Mouse (Mus musculus): ENCODE measurements at regions not wholly inside any gene's neighbourhood (a gene's known extent, or its start where the extent isn't known, plus 50 kb on each side); places are given as distances from the start of the nearest gene placed in this dataset.

DNA sequence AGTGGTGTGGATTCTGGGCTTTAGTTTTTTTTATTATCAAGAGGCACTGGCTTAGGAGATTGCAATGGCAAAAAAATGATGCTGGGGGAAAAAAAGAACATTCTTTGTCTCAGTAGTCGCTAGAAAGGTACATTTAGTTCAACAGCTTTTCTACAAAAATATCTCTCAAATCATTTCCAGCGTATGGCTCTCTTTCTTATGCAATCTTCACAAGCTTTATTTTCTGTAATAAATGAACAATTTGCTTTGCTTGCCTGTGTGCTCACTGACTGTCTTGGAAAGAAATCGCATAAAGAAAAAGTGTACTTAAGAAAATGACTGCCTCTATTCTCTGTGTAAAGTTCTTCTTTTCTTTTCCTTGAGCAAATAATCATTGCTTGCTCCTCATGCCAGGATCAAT lies 742.1 kb upstream of the Lrrc4c start:
- Histone ChIP-seq H3K4me3 (no peak overlapping the region), H3K4me1 (no peaks in the 10 kb centered on the region), H3K27me3 (replicated peaks) (no peaks in the 10 kb centered on the region), H3K9me3 (no peaks in the 10 kb centered on the region), H3K27ac (no peak overlapping the region), H3K9ac (no peak overlapping the region), H3K4me2 (replicated peaks) (no peak overlapping the region), H3K36me3 (no peaks in the 10 kb centered on the region)
- 88% methylated on average over 3 of the region's 3 CpGs for WGBS
- ATAC-seq (ENCODE audit: low FRiP score, low read depth): no peak

GRCm38 (mm10) chr2:95579201-95579600 lies 738.8 kb upstream of the Lrrc4c start:
- 96% methylated on average over 1 of the region's 1 CpGs for WGBS
- H3K4me1 ChIP-seq: no peaks in the 10 kb centered on the region

DNA sequence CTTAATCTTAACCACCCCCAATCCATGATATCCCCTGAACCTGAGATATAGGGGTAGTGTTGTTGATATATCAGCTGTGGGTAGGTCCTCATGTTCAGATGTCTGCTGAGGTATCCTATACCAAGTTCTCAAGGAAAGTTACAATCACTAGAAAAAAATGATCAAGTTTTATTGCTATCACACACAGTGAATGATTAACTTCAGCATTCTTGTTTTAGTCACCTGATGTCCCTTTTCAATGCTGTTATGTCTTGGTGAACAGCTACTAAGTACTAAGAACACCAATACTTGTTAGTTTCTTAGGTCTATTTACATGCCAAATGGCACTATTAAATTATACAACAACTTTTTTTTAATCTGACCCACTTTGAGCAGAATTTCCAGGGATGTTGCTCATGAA lies 732.0 kb upstream of the Lrrc4c start:
- no peak for ATAC-seq (ENCODE audit: low FRiP score, low read depth)
- H3K4me2 ChIP-seq (replicated peaks): no peak overlapping the region
- H3K27ac ChIP-seq: no peak overlapping the region
- H3K36me3 ChIP-seq: no peaks in the 10 kb centered on the region
- no peaks in the 10 kb centered on the region for H3K9me3 ChIP-seq
- no peaks in the 10 kb centered on the region for H3K4me1 ChIP-seq
- no peak overlapping the region for H3K9ac ChIP-seq
- no peaks in the 10 kb centered on the region for H3K27me3 ChIP-seq (replicated peaks)
- no peak overlapping the region for H3K4me3 ChIP-seq

More at GRCm38 (mm10) chr2:95579201-95579600, 738.8 kb upstream of the Lrrc4c start:
- Histone ChIP-seq H3K27ac (no peak overlapping the region), H3K4me2 (replicated peaks) (no peak overlapping the region), H3K4me3 (no peak overlapping the region), H3K27me3 (replicated peaks) (no peaks in the 10 kb centered on the region), H3K9ac (no peak overlapping the region), H3K36me3 (no peaks in the 10 kb centered on the region), H3K9me3 (no peaks in the 10 kb centered on the region)
- no peak for ATAC-seq (ENCODE audit: low FRiP score, low read depth)

DNA sequence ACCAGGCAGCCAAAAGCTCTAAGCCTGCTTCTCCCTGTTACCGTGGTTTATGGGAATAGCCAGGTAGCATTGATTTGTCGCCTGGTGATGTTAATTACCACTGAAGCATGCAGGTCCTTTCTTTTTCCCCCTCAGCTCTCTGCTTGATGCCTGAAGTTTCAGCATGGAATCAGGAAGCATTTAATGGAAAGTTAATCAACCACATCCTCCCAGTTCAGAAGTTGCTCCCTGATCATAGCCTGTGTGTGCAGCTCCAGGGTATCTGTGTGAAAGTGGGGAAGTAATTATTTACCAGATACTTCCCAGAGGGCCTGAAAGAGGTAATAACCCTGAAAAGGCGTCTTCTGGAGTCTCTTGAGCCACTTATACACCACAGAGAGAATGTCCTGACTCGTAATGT lies 730.9 kb upstream of the Lrrc4c start:
- no peak overlapping the region for H3K4me2 ChIP-seq (replicated peaks)
- H3K36me3 ChIP-seq: no peaks in the 10 kb centered on the region
- no peaks in the 10 kb centered on the region for H3K27me3 ChIP-seq (replicated peaks)
- ATAC-seq (ENCODE audit: low FRiP score, low read depth): no peak
- H3K27ac ChIP-seq: no peak overlapping the region
- no peak overlapping the region for H3K9ac ChIP-seq
- no peak overlapping the region for H3K4me3 ChIP-seq
- H3K9me3 ChIP-seq: no peaks in the 10 kb centered on the region
- 20% methylated on average over 4 of the region's 4 CpGs for WGBS
- H3K4me1 ChIP-seq: no peaks in the 10 kb centered on the region

DNA sequence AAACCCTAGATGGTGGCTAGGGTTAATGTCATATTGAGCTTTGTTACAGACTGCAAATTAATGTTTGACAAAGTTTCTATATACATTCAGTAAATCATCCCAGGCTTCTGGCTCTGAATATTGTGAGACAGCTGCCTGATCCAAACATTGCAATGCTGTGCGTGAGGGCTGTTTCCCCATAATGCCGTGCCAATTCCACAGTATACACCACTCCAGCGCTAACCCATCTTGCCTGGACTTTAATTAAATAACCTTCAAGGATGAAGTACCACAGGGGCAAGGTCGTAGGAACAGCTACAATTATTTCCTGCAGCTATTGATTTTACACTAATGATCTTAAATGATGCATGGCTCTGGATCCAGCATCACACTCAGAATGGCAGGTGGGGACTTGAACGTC lies 704.6 kb upstream of the Lrrc4c start:
- no peak overlapping the region for H3K4me2 ChIP-seq (replicated peaks)
- no peaks in the 10 kb centered on the region for H3K4me1 ChIP-seq
- peak; percentile 56; the same call in 1 of the 2 replicates for ATAC-seq (ENCODE audit: low FRiP score, low read depth)
- no peaks in the 10 kb centered on the region for H3K27me3 ChIP-seq (replicated peaks)
- no peak overlapping the region for H3K9ac ChIP-seq
- H3K9me3 ChIP-seq: no peaks in the 10 kb centered on the region
- H3K36me3 ChIP-seq: no peaks in the 10 kb centered on the region
- H3K4me3 ChIP-seq: no peak overlapping the region
- H3K27ac ChIP-seq: no peak overlapping the region
- WGBS: 68% methylated on average over 5 of the region's 5 CpGs

GRCm38 (mm10) chr2:95637533-95637932 lies 680.4 kb upstream of the Lrrc4c start:
- no peaks in the 10 kb centered on the region for H3K9me3 ChIP-seq
- no peak for ATAC-seq (ENCODE audit: low FRiP score, low read depth)
- WGBS: 94% methylated on average over 1 of the region's 1 CpGs

DNA sequence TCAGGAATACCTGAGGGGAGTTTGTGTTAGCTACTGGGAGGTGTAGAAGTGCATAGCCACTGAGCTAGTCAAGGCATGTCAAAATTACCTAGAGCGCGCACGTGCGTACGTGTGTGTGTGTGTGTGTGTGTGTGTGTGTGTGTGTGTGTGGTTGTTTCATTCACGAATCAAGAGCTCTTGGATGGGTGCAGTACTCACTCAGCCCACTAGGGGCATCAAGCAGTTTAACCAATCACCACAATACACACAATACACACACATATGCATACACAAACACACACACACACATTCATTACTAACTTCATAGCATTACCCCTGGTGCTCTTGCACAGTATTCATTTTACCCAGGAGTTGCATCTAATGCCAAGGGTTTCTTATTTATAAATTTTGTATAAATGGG lies 643.6 kb upstream of the Lrrc4c start:
- ATAC-seq (ENCODE audit: low FRiP score, low read depth): no peak
- 91% methylated on average over 6 of the region's 6 CpGs for WGBS

More at GRCm38 (mm10) chr2:95637533-95637932, 680.4 kb upstream of the Lrrc4c start:
- Histone ChIP-seq H3K4me2 (replicated peaks) (no peak overlapping the region), H3K4me3 (no peak overlapping the region), H3K27ac (no peak overlapping the region), H3K36me3 (no peaks in the 10 kb centered on the region), H3K27me3 (replicated peaks) (no peaks in the 10 kb centered on the region), H3K4me1 (no peaks in the 10 kb centered on the region), H3K9ac (no peak overlapping the region)

DNA sequence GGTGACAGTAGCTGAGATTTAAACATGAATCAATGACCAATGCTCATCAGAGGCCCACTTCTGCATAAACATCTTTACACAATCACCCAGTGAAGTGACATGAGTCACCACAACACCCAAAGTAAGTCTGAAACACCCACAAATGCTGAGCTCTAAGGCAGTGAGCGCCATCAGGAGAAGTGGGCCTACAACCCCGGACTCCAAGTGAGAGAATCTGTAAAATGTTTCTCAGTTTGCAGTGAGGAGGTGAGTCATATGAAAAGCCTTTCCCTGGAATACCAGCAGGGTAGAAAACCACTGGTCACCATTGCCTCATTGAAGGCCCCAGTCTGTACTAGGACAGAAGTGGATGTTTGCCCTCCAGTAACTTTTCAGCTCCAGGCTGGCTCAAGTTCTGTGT lies 602.6 kb upstream of the Lrrc4c start:
- WGBS: 88% methylated on average over 2 of the region's 2 CpGs
- no peak overlapping the region for H3K4me2 ChIP-seq (replicated peaks)
- H3K9me3 ChIP-seq: no peaks in the 10 kb centered on the region
- no peaks in the 10 kb centered on the region for H3K27me3 ChIP-seq (replicated peaks)
- no peaks in the 10 kb centered on the region for H3K36me3 ChIP-seq
- no peak overlapping the region for H3K4me3 ChIP-seq
- H3K27ac ChIP-seq: no peak overlapping the region
- H3K4me1 ChIP-seq: no peaks in the 10 kb centered on the region
- ATAC-seq (ENCODE audit: low FRiP score, low read depth): no peak
- no peak overlapping the region for H3K9ac ChIP-seq

More for the DNA sequence above, 643.6 kb upstream of the Lrrc4c start:
- Histone ChIP-seq H3K9ac (no peak overlapping the region), H3K27me3 (replicated peaks) (no peaks in the 10 kb centered on the region), H3K27ac (no peak overlapping the region), H3K4me3 (no peak overlapping the region), H3K4me1 (no peaks in the 10 kb centered on the region), H3K9me3 (no peaks in the 10 kb centered on the region), H3K36me3 (no peaks in the 10 kb centered on the region), H3K4me2 (replicated peaks) (no peak overlapping the region)
